Mouse (Mus musculus) gonadal fat pad, adult 2 months (tissue): ENCODE measurements around the gene Lpar5. TPM values are rescaled to one million over a fixed set of nuclear protein-coding genes. Genes with fewer than 3 reads are reported as not detected.

Experiments used
- DNase-seq: peaks from one replicate; pipeline ENCODE4 v3.0.0-alpha.2; 2012; ENCODE audit warnings: low read depth
- polyA plus RNA-seq: library from polyadenylated mRNA; depleted of rRNA; stranded (reverse); fragments of >200 nt; gene quantifications from 2 replicates; pipeline ENCODE4 v1.2.3, GENCODE M21; 2012

The Lpar5 gene
- polyA plus RNA-seq, 1 experiment = 5.3 TPM

- no peak for DNase-seq
Observed at GRCm38 (mm10) chr6:125084424-125084823, 16.7 kb downstream of the Lpar5 start.

- DNase-seq = no peak
Observed at GRCm38 (mm10) chr6:125087937-125088336, 20.2 kb downstream of the Lpar5 start.

GRCm38 (mm10) chr6:125088561-125089321, 21.0 kb downstream of the Lpar5 start:
- DNase-seq = no peak

- DNase-seq = no peak
Observed at GRCm38 (mm10) chr6:125089521-125090321, 22.0 kb downstream of the Lpar5 start.

- no peak for DNase-seq
Observed at GRCm38 (mm10) chr6:125090341-125091085, 22.8 kb downstream of the Lpar5 start.

DNA sequence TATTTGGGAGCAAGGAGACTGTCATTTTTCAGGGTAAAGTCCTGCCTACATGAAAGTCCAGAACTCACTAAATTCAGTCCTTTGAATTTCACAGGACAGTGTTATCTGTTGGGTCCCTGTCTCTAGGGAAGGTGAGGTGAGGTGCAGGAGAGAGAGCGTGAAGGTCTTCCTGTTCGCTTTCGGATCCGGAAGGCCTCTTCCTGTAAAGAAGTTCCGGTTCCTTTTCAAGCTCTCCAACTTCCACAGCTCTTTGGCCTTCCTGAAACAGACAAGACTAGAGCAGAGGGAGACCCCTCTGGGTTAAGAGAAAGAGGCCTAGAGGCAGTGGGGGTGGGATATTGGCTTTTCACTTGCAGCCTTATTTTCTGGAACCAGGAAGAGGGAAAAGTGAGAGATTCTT, 24.7 kb downstream of the Lpar5 start:
- DNase-seq = no peak

- DNase-seq = no peak
Observed at GRCm38 (mm10) chr6:125094843-125095242, 27.1 kb downstream of the Lpar5 start.

DNA sequence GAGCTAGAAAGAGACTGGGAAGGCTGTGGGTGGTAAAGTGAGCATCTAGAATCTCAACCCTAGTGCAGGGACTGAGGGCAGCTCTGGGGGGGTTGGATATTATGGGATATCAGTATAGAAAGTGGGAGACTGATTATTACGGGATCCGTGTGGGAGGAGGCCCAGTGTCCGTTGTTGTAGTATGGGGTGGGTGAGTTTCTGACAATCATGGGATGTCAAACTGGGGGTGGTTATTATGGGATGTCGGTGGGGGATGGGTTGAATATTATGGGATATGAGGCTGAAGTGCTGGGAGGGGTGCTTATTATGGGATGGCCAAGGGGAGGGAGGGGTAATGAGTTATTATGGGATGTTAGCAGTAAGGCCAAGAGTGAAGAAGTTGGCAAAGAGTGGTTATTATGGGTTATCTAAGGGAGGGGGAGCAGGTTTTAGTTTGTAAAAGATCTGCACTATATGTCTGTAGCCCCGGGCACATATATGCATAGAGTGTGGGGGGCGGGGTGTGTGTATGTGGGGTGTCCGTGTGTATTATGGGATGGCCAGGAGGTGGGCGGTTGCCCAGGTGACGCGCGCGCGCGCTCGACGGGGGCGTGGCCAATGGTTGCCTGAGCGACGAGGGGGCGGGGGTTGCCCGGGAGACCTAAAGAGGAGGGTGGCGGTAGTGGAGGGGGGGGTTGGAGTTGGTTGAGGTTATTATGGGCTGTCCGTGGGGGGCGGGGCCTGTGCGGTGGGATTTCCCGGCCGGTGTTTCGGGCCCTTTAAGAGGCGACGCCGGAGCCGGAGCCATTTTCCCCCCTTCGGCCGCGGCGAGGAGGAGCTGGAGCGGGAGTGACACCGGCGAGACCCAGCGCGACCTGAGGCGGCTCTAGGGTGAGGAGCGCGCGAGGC, 27.9 kb downstream of the Lpar5 start, which contains the start of gene Chd4:
Chd4 (plus strand) TSS at position 591 of the 888 bp plus-strand sequence.
- no peak for DNase-seq

DNA sequence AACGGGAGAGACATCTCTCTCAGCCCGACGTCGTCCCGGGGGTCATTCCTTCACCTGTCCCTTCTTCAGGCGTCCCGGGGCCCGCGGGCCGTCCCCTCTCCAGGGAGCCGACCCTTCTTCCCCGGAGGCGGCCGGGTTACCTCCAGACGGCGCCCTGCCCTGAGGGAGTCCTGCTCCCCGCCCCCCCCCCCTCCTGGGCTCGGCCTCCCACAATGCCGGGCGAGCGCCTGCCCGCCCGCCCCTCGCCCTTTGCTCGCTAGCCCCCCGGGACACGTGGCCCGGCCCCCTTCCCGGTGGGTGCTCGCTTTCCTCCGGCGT, 28.5 kb downstream of the Lpar5 start:
- no peak for DNase-seq

DNA sequence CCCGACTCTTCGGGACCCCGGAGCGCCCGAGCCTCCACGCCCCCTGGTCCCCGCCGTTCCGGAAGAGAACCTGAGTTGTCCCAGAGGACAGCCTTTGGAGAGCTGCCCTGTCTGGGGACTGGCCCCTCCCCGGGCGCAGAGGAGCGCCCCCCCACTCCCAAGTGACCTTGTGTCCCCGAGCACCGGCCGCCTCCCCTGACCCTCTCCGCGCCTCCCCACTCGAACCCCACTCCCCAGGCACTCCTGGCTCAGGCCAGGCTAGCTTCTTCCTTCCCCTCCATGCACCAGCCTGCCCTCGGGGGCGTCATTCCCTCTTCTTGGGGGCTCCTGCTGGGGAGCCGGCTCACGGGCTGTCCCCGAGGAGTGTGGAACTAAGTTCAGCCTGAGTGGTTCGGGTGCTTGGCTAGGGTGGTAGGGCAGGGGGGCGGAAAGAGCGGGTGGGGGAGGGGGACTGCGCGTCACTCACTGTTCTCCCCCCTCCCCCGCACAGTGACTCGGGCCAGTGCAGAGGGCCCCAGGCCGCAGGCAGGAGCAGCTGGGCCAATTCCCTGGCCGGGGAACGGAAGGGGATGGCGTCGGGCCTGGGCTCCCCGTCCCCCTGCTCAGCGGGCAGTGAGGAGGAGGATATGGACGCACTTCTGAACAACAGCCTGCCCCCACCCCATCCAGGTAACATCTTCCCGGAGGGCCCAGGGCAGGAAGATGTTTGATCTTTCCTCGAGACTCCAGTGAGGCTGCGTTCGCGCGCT, 29.1 kb downstream of the Lpar5 start:
- no peak for DNase-seq

DNA sequence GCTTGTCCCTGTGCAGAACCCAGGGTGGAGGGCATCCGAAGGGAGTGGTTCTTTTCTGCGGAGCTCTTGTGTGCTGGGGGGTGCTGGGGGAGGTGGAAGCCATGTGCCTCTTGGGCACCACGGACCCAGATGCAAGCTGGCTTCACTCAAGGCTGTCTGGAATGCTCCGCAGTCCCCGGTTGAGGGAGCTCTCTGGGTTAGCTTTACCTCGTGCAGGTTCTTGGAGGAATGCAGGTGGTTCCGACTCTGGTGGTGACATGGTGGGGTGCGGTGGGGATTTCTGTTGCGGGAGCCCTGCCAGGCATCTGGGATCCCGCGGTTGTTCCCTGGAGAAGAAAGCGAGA, 29.6 kb downstream of the Lpar5 start:
- DNase-seq = no peak

DNA sequence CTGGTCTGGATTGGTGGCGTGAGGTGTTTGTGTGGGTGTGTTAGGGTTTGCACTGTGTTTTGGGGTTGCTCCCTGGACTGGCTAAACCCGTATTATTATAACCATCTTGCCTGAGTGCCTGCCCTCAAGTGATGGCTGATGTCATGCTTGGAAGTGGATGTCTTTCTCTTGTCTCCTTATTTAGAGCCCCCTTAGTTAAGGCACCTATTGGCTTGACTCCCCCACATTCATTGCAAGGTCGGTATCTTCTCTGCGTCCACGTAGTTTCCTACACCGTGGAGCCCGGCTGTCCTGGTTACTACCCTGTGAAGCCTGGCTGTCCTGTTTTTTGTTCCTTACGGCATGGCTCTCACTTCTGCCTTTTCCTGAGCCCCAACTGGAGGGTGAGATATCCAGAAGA, 30.2 kb downstream of the Lpar5 start:
- DNase-seq = no peak

GRCm38 (mm10) chr6:125098513-125098912, 30.8 kb downstream of the Lpar5 start:
- DNase-seq = no peak

GRCm38 (mm10) chr6:125099421-125099971, 31.8 kb downstream of the Lpar5 start:
- DNase-seq = no peak

- DNase-seq = no peak
Observed at GRCm38 (mm10) chr6:125101444-125101843, 33.7 kb downstream of the Lpar5 start.

DNA sequence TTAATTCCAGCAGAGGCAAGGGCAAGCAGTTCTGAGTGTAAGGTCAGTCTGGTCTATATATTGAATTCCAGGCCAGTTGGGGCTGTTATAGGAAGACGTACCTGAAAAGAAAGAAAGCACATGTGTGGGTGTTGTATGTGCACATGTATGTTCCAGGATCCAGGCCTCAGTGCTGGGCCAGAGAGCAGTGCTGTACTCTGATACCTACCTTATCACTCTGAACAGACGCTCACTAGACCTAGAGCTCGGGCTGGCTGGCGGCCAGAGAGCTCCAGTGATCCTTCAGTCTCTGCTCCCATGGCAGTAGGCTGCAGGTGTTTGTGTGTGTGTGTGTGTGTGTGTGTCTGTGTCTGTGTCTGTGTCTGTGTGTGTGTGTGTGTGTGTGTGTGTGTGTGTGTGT, 36.5 kb downstream of the Lpar5 start:
- DNase-seq = no peak

DNA sequence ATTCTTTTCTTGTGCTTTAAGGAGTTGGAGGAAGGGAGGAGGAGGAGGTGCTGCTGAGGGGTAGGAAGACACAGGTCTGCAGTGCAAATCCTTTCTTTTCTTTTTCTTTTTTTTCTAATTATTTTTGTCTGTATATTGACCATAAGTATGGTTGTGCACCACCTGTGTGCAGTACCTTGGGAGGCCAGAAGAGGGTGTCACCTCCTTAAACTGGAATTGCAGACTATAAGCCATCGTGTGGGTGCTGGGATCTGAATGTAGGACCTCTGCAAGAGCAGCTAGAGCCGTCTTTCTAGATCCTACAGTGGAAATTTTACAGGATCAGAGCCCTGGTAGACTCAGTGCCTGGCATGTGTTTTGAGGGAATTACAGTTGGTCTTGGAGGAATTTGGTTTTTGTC, 40.0 kb downstream of the Lpar5 start:
- no peak for DNase-seq

DNA sequence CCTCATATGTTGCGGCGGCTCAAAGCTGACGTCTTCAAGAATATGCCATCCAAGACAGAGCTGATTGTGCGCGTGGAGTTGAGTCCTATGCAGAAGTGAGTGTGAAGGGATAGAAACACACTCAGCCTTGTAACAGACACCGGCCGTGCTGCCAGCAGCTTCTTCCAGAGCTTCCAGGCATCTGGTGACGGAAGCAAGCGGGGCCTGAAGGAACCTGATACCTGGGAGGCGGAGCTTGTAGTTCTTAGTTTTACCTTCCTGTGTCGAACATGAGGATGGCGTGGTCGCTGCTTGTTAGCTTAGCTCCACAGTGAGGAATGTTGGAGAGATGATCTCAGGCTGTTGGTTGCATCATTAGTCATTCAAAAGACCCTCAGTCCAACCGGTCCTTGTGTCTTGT, 41.7 kb downstream of the Lpar5 start:
- no peak for DNase-seq

DNA sequence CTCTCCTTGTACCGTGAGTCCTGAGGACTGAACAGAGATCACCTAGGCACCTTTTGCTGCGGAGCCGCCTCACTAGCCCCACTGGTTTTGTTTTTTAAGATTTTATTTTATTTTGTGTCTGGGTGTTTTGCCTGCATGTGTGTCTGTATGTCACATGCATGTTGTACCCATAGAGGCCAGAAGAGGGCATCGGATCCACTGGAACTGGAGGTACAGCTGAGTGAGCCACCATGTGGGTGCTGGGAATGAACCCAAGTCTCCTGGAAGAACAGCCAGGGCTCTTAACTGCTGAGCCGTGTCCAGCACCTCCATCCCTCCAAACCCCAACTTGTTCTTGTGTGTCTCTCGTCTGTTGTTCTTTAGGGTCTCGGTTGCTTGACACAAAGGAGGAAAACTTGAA, 43.2 kb downstream of the Lpar5 start:
- no peak for DNase-seq

GRCm38 (mm10) chr6:125112553-125112952, 44.8 kb downstream of the Lpar5 start:
- no peak for DNase-seq

DNA sequence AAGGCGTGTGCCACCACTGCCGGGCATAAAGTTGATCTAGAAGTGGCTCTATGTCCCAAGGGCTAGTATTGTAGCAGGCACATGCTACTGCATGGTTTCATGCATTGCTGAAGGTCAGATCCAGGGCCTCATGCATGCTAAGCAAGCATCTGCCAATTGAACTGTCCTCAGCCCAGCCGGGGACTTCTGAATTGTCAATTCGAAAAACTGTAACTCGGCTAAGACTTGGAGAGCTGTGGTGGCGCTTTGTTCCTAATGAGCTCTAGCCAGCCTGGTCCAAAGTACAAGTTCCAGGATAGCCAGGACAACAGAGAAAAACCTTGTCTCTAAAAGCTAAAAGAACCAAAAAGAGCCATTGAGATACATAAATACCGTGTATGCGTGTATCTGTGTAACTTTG, 51.7 kb downstream of the Lpar5 start:
- no peak for DNase-seq
